Mouse (Mus musculus) heart, postnatal 25 days (tissue): ENCODE measurements around the gene Ccdc8. TPM values are rescaled to one million over a fixed set of nuclear protein-coding genes. Genes with fewer than 3 reads are reported as not detected.

Source experiments
- DNase-seq: peaks from one replicate; pipeline ENCODE4 v3.0.0; 2022; ENCODE audit warnings: low spot score
- intact Hi-C: fragments of 180-260 bp; cut with DNase I; formaldehyde crosslinking; loops from one replicate; pipeline ENCODE4 v1.15.1; 2025
- total RNA-seq, 2 experiments: library from RNA; stranded (reverse); gene quantifications; 2 replicates each; pipeline ENCODE4 v1.2.3; 2021

The Ccdc8 gene
- total RNA-seq, 2 experiments from 2014 or later = 5.2 to 6.5 TPM

- intact Hi-C loops = no loop called here
- DNase-seq = no peak
These were observed 24.1 kb upstream of the Ccdc8 start for GRCm38 (mm10) chr7:16968414-16968813.

- no peak for DNase-seq
- intact Hi-C loops = no loop called here
These were observed 21.3 kb upstream of the Ccdc8 start for GRCm38 (mm10) chr7:16971160-16971559.

GRCm38 (mm10) chr7:16974018-16974417 lies 18.5 kb upstream of the Ccdc8 start:
- peak; percentile 53 for DNase-seq
- intact Hi-C loops = no loop called here

GRCm38 (mm10) chr7:16976298-16976697 lies 16.2 kb upstream of the Ccdc8 start:
- no peak for DNase-seq
- intact Hi-C loops = no loop called here

GRCm38 (mm10) chr7:16978173-16978572 lies 14.3 kb upstream of the Ccdc8 start:
- intact Hi-C loops = no loop called here
- no peak for DNase-seq

- DNase-seq = no peak
- intact Hi-C loops = no loop called here
These were observed 13.9 kb upstream of the Ccdc8 start for GRCm38 (mm10) chr7:16978593-16978992.

GRCm38 (mm10) chr7:16980348-16980747 lies 12.2 kb upstream of the Ccdc8 start:
- intact Hi-C loops = no loop called here
- DNase-seq = no peak

GRCm38 (mm10) chr7:16982859-16983568 lies 9.5 kb upstream of the Ccdc8 start, which contains the start of gene Gm42372:
Gene Gm42372, plus strand, starts transcription at chr7:16983086.
- no peak for DNase-seq
- intact Hi-C loops = no loop called here

- DNase-seq = no peak
- intact Hi-C loops = no loop called here
These were observed 4.9 kb upstream of the Ccdc8 start for GRCm38 (mm10) chr7:16987541-16988149.

GRCm38 (mm10) chr7:16988405-16988804 lies 4.1 kb upstream of the Ccdc8 start:
- intact Hi-C loops = no loop called here
- no peak for DNase-seq

GRCm38 (mm10) chr7:16990006-16990744 lies 2.3 kb upstream of the Ccdc8 start:
- no peak for DNase-seq
- intact Hi-C loops = no loop called here

GRCm38 (mm10) chr7:16991681-16992450 lies 642 bp upstream of the Ccdc8 start:
- intact Hi-C loops = no loop called here
- DNase-seq = no peak

- DNase-seq = peak; percentile 87
- intact Hi-C loops = no loop called here
These were observed 1.3 kb downstream of the Ccdc8 start for GRCm38 (mm10) chr7:16993651-16994399.

GRCm38 (mm10) chr7:16994400-16994799 lies 1.9 kb downstream of the Ccdc8 start:
- intact Hi-C loops = no loop called here
- no peak for DNase-seq

GRCm38 (mm10) chr7:16995345-16995744 lies 2.8 kb downstream of the Ccdc8 start:
- intact Hi-C loops = no loop called here
- DNase-seq = no peak

- intact Hi-C loops = no loop called here
These were observed 6.7 kb downstream of the Ccdc8 start for GRCm38 (mm10) chr7:16999233-16999632.

GRCm38 (mm10) chr7:16999650-17000049 lies 7.1 kb downstream of the Ccdc8 start:
- DNase-seq = peak; percentile 66
- intact Hi-C loops = no loop called here

More at GRCm38 (mm10) chr7:16999233-16999632, 6.7 kb downstream of the Ccdc8 start:
- no peak for DNase-seq

- intact Hi-C loops = loop anchor here (1.0 to 2.0 kb wide), 4 partner anchors 48 to 70 kb away; no protein-coding TSS in a partner anchor
- no peak for DNase-seq
These were observed 10.1 kb downstream of the Ccdc8 start for GRCm38 (mm10) chr7:17002375-17003195.
